Mouse (Mus musculus) hindbrain, embryonic 10.5 days (tissue): ENCODE data around the gene Tent4b. TPM values are rescaled to one million over a fixed set of nuclear protein-coding genes. Genes with fewer than 3 reads are reported as not detected.

Source experiments
- DNase-seq: peaks from one replicate; pipeline ENCODE4 v3.0.0-alpha.2; 2017; ENCODE audit warnings: low spot score
- H3K27ac ChIP-seq: fragments of 300-500 bp; sonication (generic); 2 replicates; pipeline ENCODE4 v1.5.1; 2016; ENCODE audit warnings: mild to moderate bottlenecking, moderate library complexity
- H3K27me3 ChIP-seq: fragments of 300-500 bp; sonication (generic); 2 replicates; pipeline ENCODE4 v1.6.1; 2016; ENCODE audit warnings: mild to moderate bottlenecking; ENCODE audit not compliant: poor library complexity, insufficient read depth, severe bottlenecking
- H3K36me3 ChIP-seq: fragments of 300-500 bp; sonication (generic); 2 replicates; pipeline ENCODE4 v1.6.1; 2016; ENCODE audit warnings: mild to moderate bottlenecking, moderate library complexity
- H3K4me1 ChIP-seq: fragments of 300-500 bp; sonication (generic); replicated peaks from 2 replicates; pipeline ENCODE4 v1.6.1; 2016; ENCODE audit warnings: mild to moderate bottlenecking
- H3K4me3 ChIP-seq: fragments of 300-500 bp; sonication (generic); 2 replicates; pipeline ENCODE4 v1.5.1; 2016; ENCODE audit warnings: mild to moderate bottlenecking, moderate library complexity
- H3K9me3 ChIP-seq: fragments of 300-500 bp; sonication (generic); 2 replicates; pipeline ENCODE4 v1.6.1; 2016; ENCODE audit warnings: mild to moderate bottlenecking, moderate library complexity
- WGBS: fragments of 180-500 bp; shearing (Covaris S2); methylation state at CpG from one replicate; pipeline ENCODE4 v1.1.7; 2016; 5-methylcytosine and 5-hydroxymethylcytosine counted together
- polyA plus RNA-seq: library from polyadenylated mRNA; unstranded; fragments of >200 nt; fragmentation: Nextera tagmentation; extraction: Ambion mirVana; gene quantifications from 2 replicates; pipeline ENCODE4 v1.2.1, GENCODE M21; 2016

The Tent4b gene
- polyA plus RNA-seq, 1 experiment from 2014 or later, result 8.1 TPM

DNA sequence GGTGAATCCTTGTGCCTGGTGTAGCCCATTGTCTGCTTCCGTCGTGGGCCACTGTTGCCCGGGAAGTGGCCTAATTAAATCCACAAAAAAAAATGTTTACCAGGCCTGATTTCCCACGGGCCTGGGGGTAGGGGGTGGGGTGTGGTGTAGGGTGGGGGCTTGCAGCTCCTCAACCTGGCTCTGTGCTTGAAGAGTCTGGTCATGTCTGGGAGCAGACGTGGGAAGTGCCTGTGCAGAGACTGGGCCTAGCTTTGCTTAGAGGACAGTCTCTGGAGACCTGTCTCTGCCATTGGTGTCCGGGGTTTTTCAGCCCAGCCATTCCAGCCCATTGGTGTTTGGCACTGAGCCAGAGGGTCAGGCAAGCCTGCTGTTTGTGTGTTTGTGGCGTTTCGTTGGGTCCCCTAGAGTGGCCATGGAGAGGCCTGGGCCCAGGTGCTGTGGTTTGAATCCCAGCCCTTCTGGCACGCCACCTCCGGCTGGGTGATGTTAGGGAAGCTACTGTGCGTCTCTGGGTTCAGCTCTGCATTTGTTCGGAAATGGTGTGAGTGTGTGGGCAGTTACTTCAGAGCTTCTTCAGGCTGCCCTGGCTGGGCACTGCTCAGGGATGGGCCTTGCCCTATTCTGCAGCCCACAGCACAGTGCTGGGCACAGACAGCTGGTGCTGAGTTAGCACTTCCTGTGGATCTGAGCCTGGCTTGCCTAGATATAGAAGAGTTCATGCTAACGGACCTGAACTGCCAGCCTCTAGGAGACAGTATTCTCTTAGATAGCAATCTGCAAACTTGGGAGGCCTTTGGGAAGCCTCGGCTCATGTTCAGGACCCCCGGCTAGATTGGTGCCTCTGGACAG is 102.8 kb downstream of the Tent4b start:
- Histone ChIP-seq H3K27me3 (no peaks in the 10 kb centered on the region), H3K4me3 (no peak overlapping the region), H3K27ac (peak overlapping the region; percentile 69), H3K4me1 (peaks cover 39% of the 10 kb centered on the region), H3K9me3 (no peaks in the 10 kb centered on the region), H3K36me3 (0 out of 2 replicates have a peak, but pooled peaks cover 4% of the 10 kb centered on the region)
- 69% methylated on average over 15 of the region's 15 CpGs for WGBS
- DNase-seq, result no peak

DNA sequence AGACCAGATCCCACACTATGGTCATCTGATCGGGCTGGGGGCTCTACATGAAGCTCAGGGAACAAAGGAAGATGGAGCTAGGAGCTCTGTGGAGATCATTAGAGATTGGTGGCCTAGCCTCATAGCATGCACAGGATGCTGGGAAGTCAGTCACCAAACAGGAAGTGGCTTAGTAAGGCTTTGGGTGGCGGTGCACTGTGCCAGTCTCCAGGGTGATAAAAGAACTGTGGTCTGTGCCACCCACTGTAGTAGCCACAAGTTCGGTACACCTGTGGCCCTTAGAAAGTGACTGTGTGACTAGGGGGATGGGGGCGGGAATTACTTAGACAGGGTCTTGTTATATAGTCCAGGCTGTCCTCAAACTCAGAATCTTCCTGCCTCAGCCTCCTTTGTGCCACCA is 106.8 kb downstream of the Tent4b start:
- Histone ChIP-seq H3K4me3 (no peak overlapping the region), H3K27ac (no peak overlapping the region), H3K27me3 (no peaks in the 10 kb centered on the region), H3K9me3 (no peaks in the 10 kb centered on the region), H3K4me1 (peaks cover 25% of the 10 kb centered on the region), H3K36me3 (0 out of 2 replicates have a peak, but pooled peaks cover 4% of the 10 kb centered on the region)
- no peak for DNase-seq
- 90% methylated on average over 4 of the region's 4 CpGs for WGBS

DNA sequence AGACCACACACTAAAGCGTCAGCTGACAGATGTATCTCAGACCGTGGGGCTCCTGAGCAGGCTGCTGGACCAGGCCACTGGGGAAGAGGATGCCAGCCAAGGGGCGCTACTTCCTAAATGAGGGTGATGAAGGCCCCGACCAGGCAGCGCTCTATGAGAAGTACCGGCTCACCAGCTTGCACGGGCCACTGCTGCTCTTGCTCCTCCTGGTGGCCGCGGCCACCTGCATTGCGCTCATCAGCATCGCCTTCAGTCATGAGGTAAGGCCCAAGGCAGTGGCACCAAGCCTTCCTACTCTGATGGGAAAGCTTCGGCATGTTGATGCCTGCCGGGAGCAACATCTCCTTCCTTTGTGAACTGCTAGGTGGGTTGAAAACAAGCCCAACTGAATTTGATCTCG is 107.5 kb downstream of the Tent4b start:
- DNase-seq, result no peak
- Histone ChIP-seq H3K27ac (no peak overlapping the region), H3K4me1 (peaks cover 21% of the 10 kb centered on the region), H3K36me3 (0 out of 2 replicates have a peak, but pooled peaks cover 4% of the 10 kb centered on the region), H3K4me3 (no peak overlapping the region), H3K27me3 (no peaks in the 10 kb centered on the region), H3K9me3 (no peaks in the 10 kb centered on the region)
- WGBS, result 72% methylated on average over 14 of the region's 14 CpGs

DNA sequence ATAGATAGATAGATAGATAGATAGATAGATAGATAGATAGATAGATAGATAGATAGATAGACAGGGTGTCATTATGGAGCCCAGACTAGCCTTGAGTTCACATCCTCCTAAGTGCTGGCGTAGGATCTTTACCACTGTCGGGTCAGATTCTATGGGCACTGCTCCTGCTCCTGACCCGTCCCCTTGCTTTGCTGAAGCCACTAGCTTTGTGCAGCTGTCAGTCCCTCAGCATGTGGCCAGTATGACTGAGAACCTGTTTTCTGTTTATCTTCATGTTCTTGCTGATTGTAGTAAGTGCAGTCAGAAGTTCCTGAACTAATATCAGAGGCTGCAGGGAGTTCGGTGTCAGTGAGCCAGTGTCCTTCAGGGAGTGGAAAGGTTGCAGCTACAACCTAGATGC is 108.7 kb downstream of the Tent4b start:
- 89% methylated on average over 4 of the region's 4 CpGs for WGBS
- H3K4me1 ChIP-seq, result peaks cover 9% of the 10 kb centered on the region
- no peak overlapping the region for H3K4me3 ChIP-seq
- no peaks in the 10 kb centered on the region for H3K27me3 ChIP-seq
- H3K36me3 ChIP-seq, result 0 out of 2 replicates have a peak, but pooled peaks cover 4% of the 10 kb centered on the region
- DNase-seq, result no peak
- H3K9me3 ChIP-seq, result no peaks in the 10 kb centered on the region
- no peak overlapping the region for H3K27ac ChIP-seq

Other genes starting within 250 kb of the Tent4b start
- 32.8 and 41.3 TPM in 2 replicates for gene Zfp423, start 239.6 kb upstream of the Tent4b start, polyA plus RNA-seq
- gene Cnep1r1, start 80.4 kb upstream of the Tent4b start, polyA plus RNA-seq, result 45.3 and 49.3 TPM in 2 replicates
- gene Heatr3, start 61.4 kb upstream of the Tent4b start, polyA plus RNA-seq, result 42.0 and 47.0 TPM in 2 replicates
- gene Adcy7, start 73.2 kb downstream of the Tent4b start, polyA plus RNA-seq, result 2.9 and 4.1 TPM in 2 replicates
- 61.8 and 85.8 TPM in 2 replicates for gene Brd7, start 163.0 kb downstream of the Tent4b start, polyA plus RNA-seq